Mouse (Mus musculus): ENCODE measurements at regions not wholly inside any gene's neighbourhood (a gene's known extent, or its start where the extent isn't known, plus 50 kb on each side); places are given as distances from the start of the nearest gene placed in this dataset.
A peak's percentile ranks its signal among the peaks of the same experiment; 100 is the strongest.

GRCm38 (mm10) chr6:148517536-148518245 is 73.5 kb upstream of the Tmtc1 start:
- intact Hi-C loops (cut with DNase I) = loop anchor here (1.0 kb wide), 1 partner anchor 269 kb away; no protein-coding TSS in a partner anchor
- Histone ChIP-seq H3K4me3 (no peak overlapping the region), H3K27ac (no peak overlapping the region)
- no peak for DNase-seq
- TF ChIP-seq CTCF (IDR thresholded peaks at IDR 0.05) = no peak

DNA sequence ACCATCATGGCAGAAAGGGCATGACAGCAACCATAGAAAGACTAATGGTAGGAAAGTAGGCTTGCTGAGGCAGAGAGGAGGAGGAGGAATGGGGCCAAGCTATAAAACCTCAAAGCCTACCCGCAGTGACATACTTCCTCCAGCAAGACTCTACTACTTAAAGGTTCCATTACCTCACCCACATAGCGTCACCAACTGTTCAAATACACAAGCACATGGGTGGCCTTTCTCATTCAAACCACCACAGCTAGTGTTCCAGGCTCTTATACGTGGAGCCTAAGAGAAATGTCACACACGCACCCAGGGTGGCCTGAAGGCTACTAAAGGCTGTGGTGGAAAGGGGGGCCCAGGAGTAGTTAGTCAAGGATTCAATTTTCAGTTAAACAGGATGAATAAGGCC is 72.5 kb upstream of the Tmtc1 start:
- DNase-seq = peak; percentile 20
- peak; percentile 51 for TF ChIP-seq CTCF (IDR thresholded peaks at IDR 0.05)
- no peak overlapping the region for H3K4me3 ChIP-seq
- intact Hi-C loops (cut with DNase I) = loop anchor here (1.0 kb wide), 1 partner anchor 268 kb away; no protein-coding TSS in a partner anchor
- no peak overlapping the region for H3K27ac ChIP-seq

- Histone ChIP-seq H3K4me3 (no peak overlapping the region), H3K27ac (no peak overlapping the region)
- DNase-seq = no peak
- intact Hi-C loops (cut with DNase I) = no loop called here
- TF ChIP-seq CTCF (IDR thresholded peaks at IDR 0.05) = no peak
These were observed 70.9 kb upstream of the Tmtc1 start for GRCm38 (mm10) chr6:148515105-148515504.

DNA sequence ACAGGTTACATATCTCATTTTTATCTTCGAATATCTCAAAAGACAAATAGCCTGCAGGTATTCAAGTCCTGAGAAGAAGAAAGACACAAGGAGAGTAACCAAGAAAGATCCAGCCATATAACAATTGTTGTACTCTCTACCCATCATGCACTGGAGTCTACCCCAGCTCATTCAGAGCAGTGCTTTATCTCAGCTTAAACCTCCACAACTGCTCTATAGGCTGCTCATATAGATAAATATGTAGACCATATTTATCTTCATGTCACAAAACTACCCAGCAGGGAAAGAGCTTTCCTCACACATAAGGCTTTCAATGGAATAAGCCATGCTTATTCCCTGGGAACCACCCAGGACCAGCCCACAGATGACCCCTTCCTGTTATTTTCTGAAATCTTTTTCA is 70.5 kb upstream of the Tmtc1 start:
- no peak for TF ChIP-seq CTCF (IDR thresholded peaks at IDR 0.05)
- H3K4me3 ChIP-seq = no peak overlapping the region
- no peak overlapping the region for H3K27ac ChIP-seq
- intact Hi-C loops (cut with DNase I) = no loop called here
- DNase-seq = no peak

DNA sequence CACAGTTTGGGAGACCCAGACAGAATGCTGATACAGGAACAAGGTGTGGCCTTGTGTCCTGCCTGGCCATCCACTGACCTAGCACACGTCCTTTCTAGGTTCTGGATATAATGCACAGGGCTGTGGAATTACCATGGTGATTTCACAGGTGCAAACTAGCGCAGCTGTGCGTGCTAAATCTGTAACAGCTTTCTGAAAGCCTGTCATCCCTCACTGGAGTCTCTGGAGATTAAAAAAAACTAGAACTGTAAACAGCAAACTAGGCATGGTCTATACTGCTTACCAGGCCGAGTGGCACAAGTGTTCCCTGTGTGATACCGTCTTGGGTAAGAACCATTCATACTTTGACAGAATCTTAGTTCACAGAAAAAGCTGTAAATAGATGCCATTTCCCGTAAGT is 69.9 kb upstream of the Tmtc1 start:
- intact Hi-C loops (cut with DNase I) = no loop called here
- no peak for DNase-seq
- Histone ChIP-seq H3K27ac (no peak overlapping the region), H3K4me3 (no peak overlapping the region)
- no peak for TF ChIP-seq CTCF (IDR thresholded peaks at IDR 0.05)

- no peak for TF ChIP-seq CTCF (IDR thresholded peaks at IDR 0.05)
- Histone ChIP-seq H3K27ac (no peak overlapping the region), H3K4me3 (no peak overlapping the region)
- no peak for DNase-seq
- intact Hi-C loops (cut with DNase I) = no loop called here
These were observed 68.9 kb upstream of the Tmtc1 start for GRCm38 (mm10) chr6:148513134-148513533.

DNA sequence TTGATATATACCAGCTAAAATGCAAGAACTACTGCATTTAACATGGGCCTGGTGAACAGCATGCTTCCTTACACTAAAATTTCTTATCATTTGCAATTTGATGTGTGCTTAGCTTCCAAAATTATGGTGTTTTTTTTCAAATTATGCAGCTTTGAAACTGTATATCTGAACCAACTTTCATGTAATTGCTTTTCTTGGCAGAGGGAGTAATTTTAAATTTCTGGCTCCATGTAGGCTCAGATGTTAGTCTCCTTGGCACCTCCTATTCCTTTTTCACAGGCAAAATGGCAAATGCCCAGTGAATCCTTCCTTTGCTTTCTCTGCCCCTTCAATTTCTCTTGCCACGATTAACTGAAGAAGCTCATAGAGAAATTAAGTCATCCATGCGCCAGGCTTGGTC is 61.1 kb upstream of the Tmtc1 start:
- Histone ChIP-seq H3K27ac (no peak overlapping the region), H3K4me3 (no peak overlapping the region)
- TF ChIP-seq CTCF (IDR thresholded peaks at IDR 0.05) = no peak
- intact Hi-C loops (cut with DNase I) = no loop called here
- no peak for DNase-seq

- DNase-seq = no peak
- no peak overlapping the region for H3K4me3 ChIP-seq
- no peak overlapping the region for H3K27ac ChIP-seq
- no peak for TF ChIP-seq CTCF (IDR thresholded peaks at IDR 0.05)
- intact Hi-C loops (cut with DNase I) = no loop called here
These were observed 56.3 kb upstream of the Tmtc1 start for GRCm38 (mm10) chr6:148500251-148501179.
